Mouse (Mus musculus): ENCODE results near the gene Nup188. TPM values are rescaled to one million over a fixed set of nuclear protein-coding genes. Genes with fewer than 3 reads are reported as not detected.

Nup188 gene
- polyA plus RNA-seq, 1 experiment from 2014 or later, result 34.3 TPM

- no peaks in the 10 kb centered on the region for H3K27me3 ChIP-seq
- no peak overlapping the region for H3K4me2 ChIP-seq (replicated peaks)
- no peak overlapping the region for H3K4me3 ChIP-seq
- no peak overlapping the region for H3K27ac ChIP-seq (replicated peaks)
- 86% methylated on average over 9 of the region's 9 CpGs for WGBS
- no peak for ATAC-seq (ENCODE audit: low FRiP score, low read depth)
- peaks cover 8% of the 10 kb centered on the region; the same call in 1 of the 2 replicates for H3K4me1 ChIP-seq
- H3K36me3 ChIP-seq, result peaks cover 44% of the 10 kb centered on the region
- H3K9me3 ChIP-seq, result no peaks in the 10 kb centered on the region
- no peak overlapping the region for H3K9ac ChIP-seq (replicated peaks)
Observed at GRCm38 (mm10) chr2:30386913-30387312, 100.7 kb downstream of the Nup188 start.

GRCm38 (mm10) chr2:30389000-30389399 is 102.8 kb downstream of the Nup188 start:
- WGBS, result 85% methylated on average over 2 of the region's 2 CpGs
- Histone ChIP-seq H3K4me1 (peaks cover 20% of the 10 kb centered on the region), H3K4me2 (replicated peaks) (no peak overlapping the region), H3K27me3 (0 out of 2 replicates have a peak, but pooled peaks cover 2% of the 10 kb centered on the region), H3K27ac (replicated peaks) (no peak overlapping the region), H3K9me3 (no peaks in the 10 kb centered on the region), H3K9ac (replicated peaks) (no peak overlapping the region), H3K36me3 (peaks cover 23% of the 10 kb centered on the region), H3K4me3 (no peak overlapping the region)
- no peak for ATAC-seq (ENCODE audit: low FRiP score, low read depth)

- Histone ChIP-seq H3K27me3 (peaks cover 13% of the 10 kb centered on the region; the same call in 1 of the 2 replicates), H3K9ac (replicated peaks) (peak within 1 kb of the TSS; percentile 87), H3K4me1 (peaks cover 25% of the 10 kb centered on the region), H3K27ac (replicated peaks) (peak within 1 kb of the TSS; percentile 85), H3K4me3 (peak within 1 kb of the TSS; percentile 70), H3K4me2 (replicated peaks) (peak within 1 kb of the TSS; percentile 99), H3K9me3 (no peaks in the 10 kb centered on the region), H3K36me3 (peaks cover 19% of the 10 kb centered on the region)
- 0% methylated on average over 36 of the region's 40 CpGs for WGBS
- peak; percentile 98 for ATAC-seq (ENCODE audit: low FRiP score, low read depth)
Observed at GRCm38 (mm10) chr2:30392114-30392576, 105.9 kb downstream of the Nup188 start, which contains the start of gene Dolpp1. TSS of gene Dolpp1 (plus strand) at chr2:30392254.

GRCm38 (mm10) chr2:30392577-30393369 is 106.6 kb downstream of the Nup188 start:
- ATAC-seq (ENCODE audit: low FRiP score, low read depth), result peak; percentile 80
- H3K4me3 ChIP-seq, result peak overlapping the region; percentile 70

GRCm38 (mm10) chr2:30393370-30393656 is 107.1 kb downstream of the Nup188 start:
- Histone ChIP-seq H3K9me3 (no peaks in the 10 kb centered on the region), H3K36me3 (peaks cover 30% of the 10 kb centered on the region), H3K27ac (replicated peaks) (peak overlapping the region; percentile 85; the same call in 1 of the 2 replicates), H3K4me2 (replicated peaks) (peak overlapping the region; percentile 99), H3K9ac (replicated peaks) (peak overlapping the region; percentile 87), H3K27me3 (peaks cover 22% of the 10 kb centered on the region; the same call in 1 of the 2 replicates), H3K4me1 (peaks cover 28% of the 10 kb centered on the region), H3K4me3 (peak overlapping the region; percentile 70)
- WGBS, result 73% methylated on average over 1 of the region's 1 CpGs
- no peak for ATAC-seq (ENCODE audit: low FRiP score, low read depth)

More at GRCm38 (mm10) chr2:30392577-30393369, 106.6 kb downstream of the Nup188 start:
- Histone ChIP-seq H3K27ac (replicated peaks) (peak overlapping the region; percentile 85), H3K27me3 (peaks cover 19% of the 10 kb centered on the region; the same call in 1 of the 2 replicates), H3K9ac (replicated peaks) (peak overlapping the region; percentile 87), H3K9me3 (no peaks in the 10 kb centered on the region), H3K36me3 (peaks cover 25% of the 10 kb centered on the region), H3K4me2 (replicated peaks) (peak overlapping the region; percentile 99), H3K4me1 (peaks cover 25% of the 10 kb centered on the region)
- WGBS, result under 1% methylated on average over 54 of the region's 54 CpGs

Small RNA genes within 50 kb of the gene (microRNA-seq; reads per million reads assigned to microRNA genes)
- not detected for gene Gm47292

Other genes starting within 250 kb of the Nup188 start
- gene Wdr34, start 237.5 kb upstream of the Nup188 start, polyA plus RNA-seq (2016; fragmentation: Nextera tagmentation; extraction: Ambion mirVana), result 38.0 and 39.1 TPM in 2 replicates
- 627 and 693 TPM in 2 replicates for gene Set, start 229.0 kb upstream of the Nup188 start, polyA plus RNA-seq (2016; fragmentation: Nextera tagmentation; extraction: Ambion mirVana)
- 8.7 and 9.2 TPM in 2 replicates for gene Pkn3, start 208.7 kb upstream of the Nup188 start, polyA plus RNA-seq (2016; fragmentation: Nextera tagmentation; extraction: Ambion mirVana)
- gene Zdhhc12, start 192.7 kb upstream of the Nup188 start, polyA plus RNA-seq (2016; fragmentation: Nextera tagmentation; extraction: Ambion mirVana), result 22.8 and 23.9 TPM in 2 replicates
- 11.6 and 11.7 TPM in 2 replicates for gene Zer1, start 161.8 kb upstream of the Nup188 start, polyA plus RNA-seq (2016; fragmentation: Nextera tagmentation; extraction: Ambion mirVana)
- gene Tbc1d13, start 152.7 kb upstream of the Nup188 start, polyA plus RNA-seq (2016; fragmentation: Nextera tagmentation; extraction: Ambion mirVana), result 11.2 and 12.9 TPM in 2 replicates
- gene Endog, start 114.9 kb upstream of the Nup188 start, polyA plus RNA-seq (2016; fragmentation: Nextera tagmentation; extraction: Ambion mirVana), result 13.9 and 14.2 TPM in 2 replicates
- 60.4 and 64.0 TPM in 2 replicates for gene Spout1, start 107.9 kb upstream of the Nup188 start, polyA plus RNA-seq (2016; fragmentation: Nextera tagmentation; extraction: Ambion mirVana)
- 12.6 and 12.8 TPM in 2 replicates for gene Kyat1, start 80.5 kb upstream of the Nup188 start, polyA plus RNA-seq (2016; fragmentation: Nextera tagmentation; extraction: Ambion mirVana)
- gene Lrrc8a, start 48.7 kb upstream of the Nup188 start, polyA plus RNA-seq (2016; fragmentation: Nextera tagmentation; extraction: Ambion mirVana), result 40.3 and 46.7 TPM in 2 replicates
- gene Gm28035, start 45.8 kb upstream of the Nup188 start, polyA plus RNA-seq (2016; fragmentation: Nextera tagmentation; extraction: Ambion mirVana), result 0.39 and 0.51 TPM in 2 replicates
- gene Phyhd1, start 20.2 kb upstream of the Nup188 start, polyA plus RNA-seq (2016; fragmentation: Nextera tagmentation; extraction: Ambion mirVana), result 4.4 and 7.1 TPM in 2 replicates
- not detected in 2 replicates for gene Gm28038, start 5.4 kb upstream of the Nup188 start, polyA plus RNA-seq (2016; fragmentation: Nextera tagmentation; extraction: Ambion mirVana)
- gene Dolk, start 63 bp upstream of the Nup188 start, polyA plus RNA-seq (2016; fragmentation: Nextera tagmentation; extraction: Ambion mirVana), result 25.5 and 28.2 TPM in 2 replicates
- 101 and 102 TPM in 2 replicates for gene Sh3glb2, start 72.9 kb downstream of the Nup188 start, polyA plus RNA-seq (2016; fragmentation: Nextera tagmentation; extraction: Ambion mirVana)
- 28.8 and 30.4 TPM in 2 replicates for gene Miga2, start 77.8 kb downstream of the Nup188 start, polyA plus RNA-seq (2016; fragmentation: Nextera tagmentation; extraction: Ambion mirVana)
- gene Dolpp1, start 105.9 kb downstream of the Nup188 start, polyA plus RNA-seq (2016; fragmentation: Nextera tagmentation; extraction: Ambion mirVana), result 51.2 and 52.3 TPM in 2 replicates
- gene Crat, start 129.4 kb downstream of the Nup188 start, polyA plus RNA-seq (2016; fragmentation: Nextera tagmentation; extraction: Ambion mirVana), result 20.4 and 22.6 TPM in 2 replicates
- 128 and 129 TPM in 2 replicates for gene Ptpa, start 129.6 kb downstream of the Nup188 start, polyA plus RNA-seq (2016; fragmentation: Nextera tagmentation; extraction: Ambion mirVana)
- gene Ier5l, start 187.8 kb downstream of the Nup188 start, polyA plus RNA-seq (2016; fragmentation: Nextera tagmentation; extraction: Ambion mirVana), result 2.7 and 3.4 TPM in 2 replicates

All from midbrain, embryonic 12.5 days (tissue).